In genomic region chr2:28624870-28625269, GRCm38 (mm10) we compare ENCODE assay signal across 18 mouse cellular contexts. TPM values are rescaled to one million over a fixed set of nuclear protein-coding genes. Genes with fewer than 3 reads are reported as not detected.
DNase-seq lines count a peak whose midpoint lies in the region; TF ChIP-seq lines count a peak whose summit lies in the region.
"Had no signal": no experiment of that assay in that cellular context is flagged by ENCODE, and none has a peak within 500 bp of the region (broad histone marks: within the 10 kb centered on the region; RNA-seq: fewer than 3 reads in every experiment).

No protein-coding gene starts in this region.

- no peak overlapping the region for H3K4me3 ChIP-seq in left cerebral cortex, adult 2 months
- H3K4me3 ChIP-seq in CH12.LX (replicated peaks in 1 of 3; ENCODE audit: low read depth in 2 of 3, low read length in 2 of 3, poor library complexity in 1 of 3) (no peak overlapping the region), ES-Bruce4 (ENCODE audit: low read depth, low read length) (no peak overlapping the region)
- H3K4me3 ChIP-seq: embryonic facial prominence, embryonic 13.5 days; heart, embryonic 10.5 days; intestine, embryonic 15.5 days; midbrain, embryonic 13.5 days had no signal

- TF ChIP-seq CTCF in left cerebral cortex, adult 2 months (IDR thresholded peaks at IDR 0.05) = peak; percentile 10
- TF ChIP-seq CTCF in CH12.LX (conservative IDR thresholded peaks at IDR 0.05 in 1 of 2, IDR thresholded peaks at IDR 0.05 in 1 of 2; ENCODE audit: low read depth in 2 of 2, low read length in 2 of 2) (peak; percentile 13 to 23; a peak in 2 of 4 replicates), ES-Bruce4 (IDR thresholded peaks at IDR 0.05; ENCODE audit: low read depth, low read length) (peak; percentile 63)
- peak; percentile 18; the same call in 1 of the 2 replicates for TF ChIP-seq CTCF in brain, embryonic 14.5 days (IDR thresholded peaks at IDR 0.05; ENCODE audit: borderline replicate concordance, extremely low read depth, insufficient read depth, insufficient read length)

- H3K27ac ChIP-seq in left cerebral cortex, adult 2 months = no peak overlapping the region
- H3K27ac ChIP-seq in CH12.LX (ENCODE audit: insufficient read depth, low read depth) = no peak overlapping the region
- H3K27ac ChIP-seq in ES-Bruce4 (ENCODE audit: insufficient read depth, low read length) = no peak overlapping the region
- H3K27ac ChIP-seq: embryonic facial prominence, embryonic 13.5 days; heart, embryonic 10.5 days; intestine, embryonic 15.5 days; midbrain, embryonic 13.5 days had no signal

- in situ Hi-C loops in CH12.LX (cut with MboI; ENCODE audit: low pct_ligation_motif_present, low pct_unique_long_range_greater_than_20kb, low sequenced_read_pairs) = loop anchor here (5.0 kb wide), 1 partner anchor 33 kb away; no protein-coding TSS in a partner anchor

- dilution Hi-C loops in CH12.LX (cut with MboI; ENCODE audit: extremely low pct_ligation_motif_present, extremely low pct_unique_long_range_greater_than_20kb, low sequenced_read_pairs) = no loop called here

- H3K9ac ChIP-seq in CH12.LX (ENCODE audit: insufficient read depth, low read depth) (no peak overlapping the region), ES-Bruce4 (ENCODE audit: low read depth, poor library complexity, severe bottlenecking) (no peak overlapping the region)
- H3K9ac ChIP-seq: embryonic facial prominence, embryonic 13.5 days; intestine, embryonic 15.5 days; midbrain, embryonic 13.5 days had no signal

- TF ChIP-seq POLR2A in CH12.LX (IDR thresholded peaks at IDR 0.05; ENCODE audit: low read depth, low read length) (no peak), ES-Bruce4 (IDR thresholded peaks at IDR 0.05; ENCODE audit: insufficient read depth, low read length) (no peak)
- TF ChIP-seq POLR2A in brain, embryonic 14.5 days (IDR thresholded peaks at IDR 0.05; ENCODE audit: borderline replicate concordance, extremely low read depth, insufficient read depth, insufficient read length, poor library complexity, severe bottlenecking) = no peak

- no peak for TF ChIP-seq RAD21 in CH12.LX (IDR thresholded peaks at IDR 0.05; ENCODE audit: low read depth, low read length)

- DNase-seq in left cerebral cortex, adult 2 months (ENCODE audit: extremely low spot score in 1 of 2, low spot score in 2 of 2) = no peak
- no peak for DNase-seq in left cerebral cortex, postnatal 4 days
- no peak for DNase-seq in CH12.LX (ENCODE audit: extremely low read depth)
- DNase-seq in brain, embryonic 14.5 days (ENCODE audit: low read depth) = no peak
- DNase-seq in cerebellum, adult 11-12 months = no peak
- no peak for DNase-seq in cerebellum, postnatal 10 days
- DNase-seq: adrenal gland, postnatal 36 days; gastrocnemius, postnatal 14 days; kidney, postnatal 36 days; lung, postnatal 4 days had no signal

- H3K4me2 ChIP-seq in CH12.LX (ENCODE audit: insufficient read depth, low read depth, poor library complexity, severe bottlenecking) = no peak overlapping the region
- H3K4me2 ChIP-seq: embryonic facial prominence, embryonic 13.5 days; intestine, embryonic 15.5 days; midbrain, embryonic 13.5 days had no signal

- intact Hi-C loops in left cerebral cortex, adult 2 months (cut with DNase I) = no loop called here
- intact Hi-C loops in left cerebral cortex, postnatal 4 days (cut with DNase I) = no loop called here

- peaks cover 12 to 49% of the 10 kb centered on the region in 2 experiments for H3K4me1 ChIP-seq in CH12.LX (ENCODE audit: control insufficient read depth in 1 of 2, insufficient read depth in 2 of 2)
- no peaks in the 10 kb centered on the region for H3K4me1 ChIP-seq in ES-Bruce4 (ENCODE audit: control insufficient read depth, insufficient read depth, low read length)

- H3K9me3 ChIP-seq in CH12.LX (replicated peaks; ENCODE audit: low read length) (peaks cover 10% of the 10 kb centered on the region), ES-Bruce4 (replicated peaks; ENCODE audit: control insufficient read depth, insufficient read depth, low read length, poor library complexity, severe bottlenecking) (no peaks in the 10 kb centered on the region)
- H3K9me3 ChIP-seq: embryonic facial prominence, embryonic 13.5 days; G1E; heart, embryonic 10.5 days; intestine, embryonic 15.5 days; midbrain, embryonic 13.5 days had no signal

- H3K27me3 ChIP-seq in CH12.LX (replicated peaks) = peaks cover 18% of the 10 kb centered on the region
- H3K27me3 ChIP-seq in ES-Bruce4 (ENCODE audit: control insufficient read depth, insufficient read depth, low read length, poor library complexity, severe bottlenecking) = no peaks in the 10 kb centered on the region

- TF ChIP-seq EP300 in CH12.LX (IDR thresholded peaks at IDR 0.05; ENCODE audit: low read length) (no peak), ES-Bruce4 (IDR thresholded peaks at IDR 0.05; ENCODE audit: insufficient read depth, low read depth, low read length) (no peak)

- H3K36me3 ChIP-seq in CH12.LX (replicated peaks in 1 of 2; ENCODE audit: control insufficient read depth in 1 of 2, insufficient read depth in 1 of 2, low read length in 1 of 2) = no peaks in the 10 kb centered on the region
- no peaks in the 10 kb centered on the region for H3K36me3 ChIP-seq in ES-Bruce4 (ENCODE audit: control insufficient read depth, insufficient read depth, low read length, poor library complexity, severe bottlenecking)
- H3K36me3 ChIP-seq: embryonic facial prominence, embryonic 13.5 days; heart, embryonic 10.5 days; intestine, embryonic 15.5 days; midbrain, embryonic 13.5 days had no signal

- no peaks in the 10 kb centered on the region for H3K79me2 ChIP-seq in CH12.LX (replicated peaks; ENCODE audit: control insufficient read depth, extremely low read depth, insufficient read depth, poor library complexity, severe bottlenecking)

TF ChIP-seq in CH12.LX, 34 proteins besides CTCF, POLR2A, EP300 and RAD21:
- TF ChIP-seq NELFE (IDR thresholded peaks at IDR 0.05; ENCODE audit: low read depth, low read length) (no peak), USF2 (conservative IDR thresholded peaks at IDR 0.05; ENCODE audit: low read depth, low read length) (no peak), IRF4 (IDR thresholded peaks at IDR 0.05; ENCODE audit: low read depth, low read length) (no peak), ZKSCAN1 (IDR thresholded peaks at IDR 0.05; ENCODE audit: borderline replicate concordance, low read depth, low read length) (no peak), RCOR1 (conservative IDR thresholded peaks at IDR 0.05; ENCODE audit: low read depth, low read length) (no peak), ETS1 (conservative IDR thresholded peaks at IDR 0.05; ENCODE audit: low read depth, low read length) (no peak), POLR2AphosphoS2 (IDR thresholded peaks at IDR 0.05; ENCODE audit: low read depth, low read length) (no peak), ZMIZ1 (IDR thresholded peaks at IDR 0.05; ENCODE audit: low read depth, low read length) (no peak), MYC (IDR thresholded peaks at IDR 0.05; ENCODE audit: low read depth, low read length) (no peak), KAT2A (IDR thresholded peaks at IDR 0.05; ENCODE audit: insufficient replicate concordance, low read length) (no peak), JUND (conservative IDR thresholded peaks at IDR 0.05; ENCODE audit: low read depth, low read length) (no peak), HCFC1 (IDR thresholded peaks at IDR 0.05; ENCODE audit: low read depth, low read length) (no peak), MAX (IDR thresholded peaks at IDR 0.05; ENCODE audit: low read length) (no peak), GABPA (IDR thresholded peaks at IDR 0.05; ENCODE audit: insufficient replicate concordance, low read depth, low read length) (no peak)
TF ChIP-seq in CH12.LX: peak in this region for 0.

RNA-seq across cellular contexts. Expression of gene Gfi1b, which starts 3.1 kb away (rescaled TPM):
- total RNA-seq in left cerebral cortex, adult 2 months (2021) = not detected
- not detected for total RNA-seq in left cerebral cortex, postnatal 4 days (2021)
- total RNA-seq in CH12.LX (2012; rRNA removed) (0.17 TPM in 1 of 2 replicates, not detected in the other), CH12.LX (2014; rRNA removed) (0.27 and 0.87 TPM in 2 replicates)
- polyA plus RNA-seq in CH12.LX (2012; ENCODE audit: insufficient read length, low read depth) (0.19 TPM in 1 of 2 replicates, not detected in the other), ES-Bruce4 (2011; ENCODE audit: insufficient read depth, insufficient read length, low read depth, missing spikeins) (0.49 and 0.76 TPM in 2 replicates)
- polyA plus RNA-seq in brain, embryonic 14.5 days (2012; rRNA removed) = 0.09 and 0.33 TPM in 2 replicates
- total RNA-seq: adrenal gland, postnatal 36 days; gastrocnemius, postnatal 14 days; layer of hippocampus, postnatal 25 days; left cerebral cortex, postnatal 36 days had no signal

RNA-seq across cellular contexts. Expression of gene Tsc1, which starts 16.2 kb away (rescaled TPM):
- 10 to 100 TPM; 53.8 to 57.2 TPM for total RNA-seq in left cerebral cortex, adult 2 months (2021)
- total RNA-seq in left cerebral cortex, postnatal 4 days (2021) = 10 to 100 TPM; 56.9 to 58.6 TPM
- total RNA-seq in CH12.LX (2012; rRNA removed) (8.7 and 9.5 TPM in 2 replicates), CH12.LX (2014; rRNA removed) (7.6 and 8.1 TPM in 2 replicates)
- polyA plus RNA-seq in CH12.LX (2012; ENCODE audit: insufficient read length, low read depth) (12.2 and 13.4 TPM in 2 replicates), ES-Bruce4 (2011; ENCODE audit: insufficient read depth, insufficient read length, low read depth, missing spikeins) (26.9 and 32.5 TPM in 2 replicates)
- polyA plus RNA-seq in brain, embryonic 14.5 days (2012; rRNA removed) = 35.8 and 40.6 TPM in 2 replicates

RNA-seq across cellular contexts. Expression of gene Gtf3c5, which starts 41.3 kb away (rescaled TPM):
- total RNA-seq in left cerebral cortex, adult 2 months (2021) = 10 to 100 TPM; 18.3 TPM
- total RNA-seq in left cerebral cortex, postnatal 4 days (2021) = 10 to 100 TPM; 26.6 to 27.8 TPM
- total RNA-seq in CH12.LX (2012; rRNA removed) (12.5 and 15.1 TPM in 2 replicates), CH12.LX (2014; rRNA removed) (8.4 and 8.6 TPM in 2 replicates)
- polyA plus RNA-seq in CH12.LX (2012; ENCODE audit: insufficient read length, low read depth) (27.4 and 30.7 TPM in 2 replicates), ES-Bruce4 (2011; ENCODE audit: insufficient read depth, insufficient read length, low read depth, missing spikeins) (29.0 TPM in 2 replicates)
- polyA plus RNA-seq in brain, embryonic 14.5 days (2012; rRNA removed) = 45.9 and 51.4 TPM in 2 replicates

Comparison
In these comparisons a context has a peak if more than half of its experiments do, and no peak if none do; other contexts are left out.
1. CTCF ChIP-seq: peak in every context shown above with its lines; median percentile 63 in ES-Bruce4; 18 in CH12.LX; 18 in brain, embryonic 14.5 days; 10 in left cerebral cortex, adult 2 months.
2. RNA of gene Tsc1, which starts 16.2 kb away (total RNA-seq): 56.9 to 58.6 TPM in left cerebral cortex, postnatal 4 days and 53.8 to 57.2 TPM in left cerebral cortex, adult 2 months; 7.6 to 9.5 TPM in CH12.LX; every median in the first group is over 4 times any median in the second.